Mouse (Mus musculus) megakaryocyte-erythroid progenitor cell, adult 5 weeks (primary cell): ENCODE results near the gene Olfr1375. TPM values are rescaled to one million over a fixed set of nuclear protein-coding genes. Genes with fewer than 3 reads are reported as not detected.

Source experiments
- polyA plus RNA-seq: library from polyadenylated mRNA; stranded (reverse); fragments of >175 nt; gene quantifications from 2 replicates; pipeline ENCODE4 v1.2.3, GENCODE M21; 2012

The Olfr1375 gene
- not detected in 2 replicates for polyA plus RNA-seq

DNA sequence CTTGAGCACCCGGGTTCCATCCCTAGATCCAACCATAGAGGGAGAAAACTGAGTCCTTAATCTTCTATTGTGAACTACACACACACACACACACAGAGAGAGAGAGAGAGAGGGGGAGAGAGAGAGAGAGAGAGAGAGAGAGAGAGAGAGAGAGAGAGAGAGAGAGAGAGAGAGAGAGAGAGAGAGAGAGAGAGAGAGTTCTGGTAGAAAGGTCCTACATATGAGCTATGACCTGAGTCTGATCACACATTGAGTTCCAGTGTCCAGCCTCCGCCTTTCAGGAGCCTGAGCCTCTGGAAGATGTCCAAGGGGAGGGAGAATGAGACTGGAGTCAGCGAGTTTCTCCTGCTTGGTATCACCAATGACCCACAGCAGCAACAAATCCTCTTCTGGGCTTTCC, at the start of gene Olfr1375:
Gene Olfr1375, plus strand, starts transcription at position 301 of the 400 bp plus-strand sequence.

DNA sequence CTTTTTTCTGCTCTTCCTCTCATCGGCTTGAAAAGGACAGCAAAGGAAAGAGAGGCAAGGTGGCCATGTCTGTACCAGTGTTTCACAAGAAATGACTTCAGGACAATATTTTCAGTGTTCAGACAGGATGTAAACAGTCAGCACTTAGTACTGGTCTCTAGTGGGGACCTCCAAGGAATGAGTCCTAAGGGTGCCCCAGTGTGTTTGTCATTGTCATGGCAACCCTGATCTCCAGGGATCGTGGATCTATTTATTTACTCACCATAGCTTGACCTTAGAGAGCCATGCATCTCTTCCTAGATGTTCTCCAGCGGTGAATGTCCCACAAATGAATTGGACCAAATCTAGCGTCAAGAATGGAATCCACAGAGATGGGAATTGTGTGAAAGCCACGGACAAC, 44.6 kb upstream of the Olfr1375 start, which contains the start of gene Olfr51:
Gene Olfr51, plus strand, starts transcription at position 301 of the 400 bp plus-strand sequence.

DNA sequence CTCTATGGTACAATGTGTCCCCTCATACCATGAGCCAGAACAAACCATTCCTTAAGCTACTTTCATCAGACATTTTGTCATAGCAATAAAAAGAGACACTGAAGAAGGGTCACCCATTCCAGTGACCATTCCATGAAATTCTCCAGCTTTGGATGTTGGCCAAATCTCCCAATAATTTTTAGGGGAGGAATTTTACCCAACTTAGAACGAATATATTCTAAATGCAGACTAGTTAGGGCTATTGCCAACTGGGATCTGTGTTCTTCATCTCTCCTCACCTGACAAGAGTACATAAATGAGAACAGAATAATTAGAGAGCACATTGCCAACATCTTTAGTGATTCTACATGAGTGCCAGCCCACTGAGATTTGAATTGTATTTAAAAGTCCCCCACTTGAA, 34.0 kb upstream of the Olfr1375 start, which contains the start of gene Olfr54:
Gene Olfr54, plus strand, starts transcription at position 301 of the 400 bp plus-strand sequence.

GRCm38 (mm10) chr11:51059151-51059571, 11.3 kb downstream of the Olfr1375 start, which contains the start of gene Zfp354a:
Zfp354a (plus strand) TSS chr11:51059257.

Other genes starting within 250 kb of the Olfr1375 start
- 0.41 and 2.2 TPM in 2 replicates for gene Zfp354c, start 220.4 kb upstream of the Olfr1375 start, polyA plus RNA-seq
- gene Zfp879, start 206.6 kb upstream of the Olfr1375 start, polyA plus RNA-seq = 0.04 and 0.09 TPM in 2 replicates
- gene Grm6, start 197.4 kb upstream of the Olfr1375 start, polyA plus RNA-seq = 0.04 and 0.14 TPM in 2 replicates
- 0.49 TPM in 1 of 2 replicates, not detected in the other for gene Zfp454, start 160.5 kb upstream of the Olfr1375 start, polyA plus RNA-seq
- 0.06 and 0.09 TPM in 2 replicates for gene Zfp2, start 131.9 kb upstream of the Olfr1375 start, polyA plus RNA-seq
- 0.04 and 0.50 TPM in 2 replicates for gene Zfp354b, start 116.5 kb upstream of the Olfr1375 start, polyA plus RNA-seq
- not detected in 2 replicates for gene 4933414I15Rik, start 104.3 kb upstream of the Olfr1375 start, polyA plus RNA-seq
- not detected in 2 replicates for gene Prop1, start 94.3 kb upstream of the Olfr1375 start, polyA plus RNA-seq
- not detected in 2 replicates for gene Olfr1378, start 81.6 kb upstream of the Olfr1375 start, polyA plus RNA-seq
- not detected in 2 replicates for gene Olfr1377, start 66.1 kb upstream of the Olfr1375 start, polyA plus RNA-seq
- gene Olfr51, start 44.5 kb upstream of the Olfr1375 start, polyA plus RNA-seq = not detected in 2 replicates
- not detected in 2 replicates for gene Olfr54, start 33.9 kb upstream of the Olfr1375 start, polyA plus RNA-seq
- gene Zfp354a, start 11.1 kb downstream of the Olfr1375 start, polyA plus RNA-seq = 0.01 TPM in 1 of 2 replicates, not detected in the other
- not detected in 2 replicates for gene Gm12569, start 172.4 kb downstream of the Olfr1375 start, polyA plus RNA-seq
- gene Clk4, start 213.6 kb downstream of the Olfr1375 start, polyA plus RNA-seq = 5.7 and 6.3 TPM in 2 replicates
- gene BC049762, start 214.9 kb downstream of the Olfr1375 start, polyA plus RNA-seq = 0.12 and 0.30 TPM in 2 replicates
- gene Col23a1, start 241.8 kb downstream of the Olfr1375 start, polyA plus RNA-seq = 0.06 and 0.12 TPM in 2 replicates